Mouse (Mus musculus) spleen, adult 12 weeks (tissue): ENCODE data around the gene Gm17617.
"Not testable (repeated sequence)": the region's sequence is repeated elsewhere in the genome, so short reads cannot be mapped to it uniquely, and the experiment has no call there.

Experiments
- DNase-seq: peaks from one replicate; pipeline ENCODE4 v3.0.0; 2022; ENCODE audit warnings: low spot score

Gm17617 gene

DNA sequence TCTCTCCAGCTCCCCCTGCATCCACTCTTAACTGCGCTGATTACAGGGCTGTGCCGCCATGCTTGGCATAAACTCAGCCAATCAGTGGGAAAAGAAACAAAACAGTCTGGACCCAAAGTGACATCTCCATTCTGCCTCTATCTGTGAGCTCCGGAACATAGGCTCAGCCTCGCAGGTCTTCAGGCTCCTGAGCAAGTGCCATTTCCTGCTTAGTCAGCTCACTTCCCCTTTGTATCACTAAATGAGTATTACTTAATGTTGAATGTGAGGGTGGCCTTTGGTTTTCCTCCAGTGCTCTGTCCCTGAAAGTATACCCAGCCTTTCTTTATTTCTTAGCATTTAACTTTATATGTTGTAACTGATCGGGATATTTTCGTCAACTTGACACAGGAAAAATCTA is 8.4 kb downstream of the Gm17617 start:
- DNase-seq, result no peak

GRCm38 (mm10) chr13:55114375-55114774 is 19.0 kb downstream of the Gm17617 start:
- DNase-seq, result no peak

DNA sequence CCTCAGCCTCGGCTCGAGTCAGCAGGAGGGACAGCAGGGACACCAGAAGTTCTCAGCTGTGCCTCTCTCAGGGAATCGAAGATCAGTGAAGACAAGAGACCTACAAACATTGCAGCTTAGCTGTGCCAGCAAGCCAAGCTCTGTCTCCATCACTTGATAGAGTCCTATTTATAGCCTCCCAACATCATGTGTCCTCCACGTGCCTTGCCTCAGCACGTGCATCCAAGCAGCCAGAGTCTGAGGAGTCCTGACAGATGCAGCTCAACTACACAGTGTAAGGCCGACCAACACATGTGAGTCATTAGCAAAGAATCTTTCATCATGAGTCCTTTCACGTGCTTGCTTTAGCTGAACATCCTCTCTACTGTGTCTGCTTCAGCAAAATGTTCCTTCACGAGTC is 25.7 kb downstream of the Gm17617 start:
- DNase-seq, result no peak

- no peak for DNase-seq
These were observed 26.2 kb downstream of the Gm17617 start for GRCm38 (mm10) chr13:55107116-55107515.

- peak; percentile 21 for DNase-seq
These were observed 27.2 kb downstream of the Gm17617 start for GRCm38 (mm10) chr13:55105953-55106691.

- DNase-seq, result peak; percentile 98
These were observed 28.0 kb downstream of the Gm17617 start, which contains the start of gene Zfp346 for GRCm38 (mm10) chr13:55105045-55105952. Gene Zfp346, plus strand, starts transcription at chr13:55105311.

DNA sequence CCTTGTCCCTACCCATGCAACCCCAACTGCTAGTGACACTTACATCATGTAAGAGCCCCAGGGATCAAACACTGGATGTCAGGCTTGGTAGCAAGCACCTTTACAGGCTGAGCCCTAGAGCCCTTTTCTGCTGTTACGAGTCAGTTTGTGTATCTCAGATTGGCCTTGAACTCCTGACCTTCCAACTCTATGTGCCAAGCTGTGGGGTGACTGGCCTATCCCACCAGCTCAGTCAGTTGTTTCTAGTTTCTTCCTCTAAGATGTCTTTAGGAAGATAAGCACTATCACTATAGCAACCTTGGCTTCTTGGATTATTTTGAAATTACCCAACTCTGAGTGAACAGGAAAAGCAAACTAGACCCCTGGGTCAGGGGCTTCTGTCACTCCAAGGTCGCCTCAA is 30.0 kb downstream of the Gm17617 start:
- DNase-seq, result no peak

- no peak for DNase-seq
These were observed 31.0 kb downstream of the Gm17617 start for GRCm38 (mm10) chr13:55102366-55102765.

DNA sequence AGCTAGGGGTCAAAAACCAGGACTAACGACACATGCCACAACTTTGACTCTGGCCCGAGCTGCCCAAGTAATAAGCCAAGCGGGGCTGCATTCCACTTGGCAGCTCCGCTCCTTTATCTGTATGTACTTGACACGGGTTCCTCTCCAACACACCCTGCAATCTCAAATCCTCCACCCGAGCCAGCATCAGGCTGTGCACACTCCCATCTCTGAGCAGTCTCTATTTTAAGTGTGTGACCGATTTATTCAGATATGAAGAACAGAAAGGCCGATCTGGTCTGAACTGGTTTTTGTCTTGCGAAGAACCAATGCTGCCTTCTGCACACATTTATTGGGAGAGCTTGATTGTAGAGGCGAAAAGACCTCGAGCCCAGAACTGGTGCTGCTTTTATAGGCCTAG is 31.7 kb downstream of the Gm17617 start:
- DNase-seq, result no peak

GRCm38 (mm10) chr13:55099726-55100478 is 33.4 kb downstream of the Gm17617 start, which contains the start of gene Uimc1:
Gene Uimc1, minus strand, starts transcription at chr13:55100300.
- DNase-seq, result peak; percentile 71

GRCm38 (mm10) chr13:55099066-55099725 is 34.2 kb downstream of the Gm17617 start:
- DNase-seq, result no peak

- DNase-seq, result not testable (repeated sequence)
These were observed 35.5 kb downstream of the Gm17617 start for GRCm38 (mm10) chr13:55097841-55098240.

- DNase-seq, result no peak
These were observed 40.8 kb downstream of the Gm17617 start for GRCm38 (mm10) chr13:55092588-55092987.
